Mouse (Mus musculus): ENCODE data around the gene Olfr1369-ps1.

Gene Olfr1369-ps1

DNA sequence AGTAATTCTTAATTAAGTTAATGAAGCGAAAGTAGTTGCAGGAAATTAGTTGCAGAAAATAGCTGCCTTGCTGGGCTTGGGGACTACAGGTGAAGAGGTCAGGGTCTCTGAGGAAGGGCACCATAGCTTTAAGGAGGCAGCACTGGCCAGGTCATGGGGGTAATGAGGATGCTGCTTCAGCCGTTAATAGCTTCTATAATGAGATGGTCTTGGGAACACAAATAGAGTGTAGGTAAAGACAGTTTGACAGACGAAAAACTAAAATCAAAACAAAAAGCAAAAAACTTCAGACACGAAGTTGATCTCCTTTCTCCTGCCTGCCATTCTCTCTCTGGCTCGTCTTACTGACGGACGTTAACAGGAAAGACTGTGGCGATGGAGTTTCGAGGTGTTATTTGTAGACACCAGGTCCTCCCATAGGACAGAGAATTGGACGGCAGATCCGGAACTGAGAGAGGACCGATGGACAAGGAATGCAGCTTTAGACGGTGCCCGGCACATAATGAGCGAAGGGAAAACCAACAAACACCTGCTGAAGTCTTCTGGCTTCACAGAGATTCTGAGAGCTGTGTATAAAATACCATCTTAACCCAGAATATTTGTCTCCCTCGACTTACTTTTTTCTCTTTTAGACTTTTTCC, 57.2 kb downstream of the Olfr1369-ps1 start:
- DNase-seq (ENCODE audit: low read depth, low spot score), result no peak
